Mouse (Mus musculus) T-cell, adult 2 months (primary cell): Measurements from ENCODE around the gene Ccnb1ip1.
"Not testable (repeated sequence)": the region's sequence is repeated elsewhere in the genome, so short reads cannot be mapped to it uniquely, and the experiment has no call there.

Source experiments
- DNase-seq: peaks from one replicate; pipeline ENCODE4 v3.0.0; 2022; ENCODE audit warnings: low spot score

The Ccnb1ip1 gene

GRCm38 (mm10) chr14:50807487-50808072 lies at the start of gene Ccnb1ip1, which contains the start of gene Parp2:
TSS of gene Ccnb1ip1 (minus strand) at chr14:50807732.
TSS of gene Parp2 (plus strand) at chr14:50807841.
- DNase-seq = peak; percentile 96

GRCm38 (mm10) chr14:50855788-50856187 lies 48.3 kb upstream of the Ccnb1ip1 start:
- no peak for DNase-seq

GRCm38 (mm10) chr14:50837236-50837635 lies 29.7 kb upstream of the Ccnb1ip1 start:
- DNase-seq = no peak

- no peak for DNase-seq
Observed at GRCm38 (mm10) chr14:50834435-50834834, 26.9 kb upstream of the Ccnb1ip1 start.

GRCm38 (mm10) chr14:50833964-50834363 lies 26.4 kb upstream of the Ccnb1ip1 start:
- no peak for DNase-seq

- no peak for DNase-seq
Observed at GRCm38 (mm10) chr14:50829878-50830277, 22.3 kb upstream of the Ccnb1ip1 start.

GRCm38 (mm10) chr14:50826579-50826978 lies 19.0 kb upstream of the Ccnb1ip1 start:
- DNase-seq = no peak

GRCm38 (mm10) chr14:50824219-50824618 lies 16.7 kb upstream of the Ccnb1ip1 start:
- peak; percentile 20 for DNase-seq

- DNase-seq = no peak
Observed at GRCm38 (mm10) chr14:50823240-50823639, 15.7 kb upstream of the Ccnb1ip1 start.

GRCm38 (mm10) chr14:50813060-50813459 lies 5.5 kb upstream of the Ccnb1ip1 start:
- DNase-seq = no peak

- DNase-seq = not testable (repeated sequence)
Observed at GRCm38 (mm10) chr14:50806469-50806868, 1.1 kb downstream of the Ccnb1ip1 start.

GRCm38 (mm10) chr14:50804683-50805082 lies 2.8 kb downstream of the Ccnb1ip1 start:
- DNase-seq = no peak

GRCm38 (mm10) chr14:50802843-50803562 lies 4.5 kb downstream of the Ccnb1ip1 start:
- peak; percentile 25 for DNase-seq

GRCm38 (mm10) chr14:50802441-50802840 lies 5.1 kb downstream of the Ccnb1ip1 start:
- no peak for DNase-seq

GRCm38 (mm10) chr14:50799502-50800259 lies 7.9 kb downstream of the Ccnb1ip1 start:
- peak; percentile 55 for DNase-seq

- DNase-seq = peak; percentile 21
Observed at GRCm38 (mm10) chr14:50798512-50798911, 9.0 kb downstream of the Ccnb1ip1 start.

GRCm38 (mm10) chr14:50796464-50796863 lies 11.1 kb downstream of the Ccnb1ip1 start:
- DNase-seq = no peak

GRCm38 (mm10) chr14:50795965-50796364 lies 11.6 kb downstream of the Ccnb1ip1 start:
- no peak for DNase-seq

GRCm38 (mm10) chr14:50795261-50795935 lies 12.1 kb downstream of the Ccnb1ip1 start:
- DNase-seq = no peak

- DNase-seq = no peak
Observed at GRCm38 (mm10) chr14:50788157-50788556, 19.4 kb downstream of the Ccnb1ip1 start.

- DNase-seq = peak; percentile 94
Observed at GRCm38 (mm10) chr14:50785251-50785637, 22.3 kb downstream of the Ccnb1ip1 start, which contains the start of gene Ttc5. TSS of gene Ttc5 (minus strand) at chr14:50785519.
